Mouse (Mus musculus): ENCODE data around the gene Ralb.

Gene Ralb

GRCm38 (mm10) chr1:119492505-119492904 lies 12.1 kb downstream of the Ralb start:
- no peak for DNase-seq (ENCODE audit: low spot score)

GRCm38 (mm10) chr1:119492097-119492496 lies 12.5 kb downstream of the Ralb start:
- no peak for DNase-seq (ENCODE audit: low spot score)

- no peak for DNase-seq (ENCODE audit: low spot score)
These were observed 13.8 kb downstream of the Ralb start for GRCm38 (mm10) chr1:119490765-119491164.

- DNase-seq (ENCODE audit: low spot score), result no peak
These were observed 16.5 kb downstream of the Ralb start for GRCm38 (mm10) chr1:119487917-119488590.

GRCm38 (mm10) chr1:119485825-119486224 lies 18.8 kb downstream of the Ralb start:
- no peak for DNase-seq (ENCODE audit: low spot score)

GRCm38 (mm10) chr1:119484457-119484856 lies 20.1 kb downstream of the Ralb start:
- DNase-seq (ENCODE audit: low spot score), result no peak

- DNase-seq (ENCODE audit: low spot score), result no peak
These were observed 21.7 kb downstream of the Ralb start for GRCm38 (mm10) chr1:119482891-119483290.

- DNase-seq (ENCODE audit: low spot score), result no peak
These were observed 23.2 kb downstream of the Ralb start for GRCm38 (mm10) chr1:119481205-119481932.

- no peak for DNase-seq (ENCODE audit: low spot score)
These were observed 23.9 kb downstream of the Ralb start for GRCm38 (mm10) chr1:119480678-119481077.

GRCm38 (mm10) chr1:119479641-119480040 lies 25.0 kb downstream of the Ralb start:
- DNase-seq (ENCODE audit: low spot score), result no peak

GRCm38 (mm10) chr1:119476905-119477353 lies 27.7 kb downstream of the Ralb start:
- DNase-seq (ENCODE audit: low spot score), result no peak

- no peak for DNase-seq (ENCODE audit: low spot score)
These were observed 29.9 kb downstream of the Ralb start for GRCm38 (mm10) chr1:119474671-119475070.

GRCm38 (mm10) chr1:119472648-119473047 lies 31.9 kb downstream of the Ralb start:
- no peak for DNase-seq (ENCODE audit: low spot score)

GRCm38 (mm10) chr1:119471793-119472396 lies 32.7 kb downstream of the Ralb start:
- DNase-seq (ENCODE audit: low spot score), result no peak

GRCm38 (mm10) chr1:119463386-119463785 lies 41.2 kb downstream of the Ralb start:
- DNase-seq (ENCODE audit: low spot score), result no peak

- no peak for DNase-seq (ENCODE audit: low spot score)
These were observed 44.5 kb downstream of the Ralb start for GRCm38 (mm10) chr1:119460062-119460461.

- DNase-seq (ENCODE audit: low spot score), result no peak
These were observed 46.5 kb downstream of the Ralb start for GRCm38 (mm10) chr1:119457993-119458605.

GRCm38 (mm10) chr1:119457528-119457855 lies 47.1 kb downstream of the Ralb start:
- no peak for DNase-seq (ENCODE audit: low spot score)

GRCm38 (mm10) chr1:119456671-119457527 lies 47.7 kb downstream of the Ralb start:
- no peak for DNase-seq (ENCODE audit: low spot score)

GRCm38 (mm10) chr1:119453731-119454130 lies 50.9 kb downstream of the Ralb start:
- DNase-seq (ENCODE audit: low spot score), result no peak

GRCm38 (mm10) chr1:119451417-119451816 lies 53.2 kb downstream of the Ralb start:
- DNase-seq (ENCODE audit: low spot score), result no peak
